Mouse (Mus musculus): ENCODE data around the gene Slc25a36. TPM values are rescaled to one million over a fixed set of nuclear protein-coding genes. Genes with fewer than 3 reads are reported as not detected.

Slc25a36 gene
- polyA plus RNA-seq, 1 experiment from 2014 or later: 99.9 TPM

DNA sequence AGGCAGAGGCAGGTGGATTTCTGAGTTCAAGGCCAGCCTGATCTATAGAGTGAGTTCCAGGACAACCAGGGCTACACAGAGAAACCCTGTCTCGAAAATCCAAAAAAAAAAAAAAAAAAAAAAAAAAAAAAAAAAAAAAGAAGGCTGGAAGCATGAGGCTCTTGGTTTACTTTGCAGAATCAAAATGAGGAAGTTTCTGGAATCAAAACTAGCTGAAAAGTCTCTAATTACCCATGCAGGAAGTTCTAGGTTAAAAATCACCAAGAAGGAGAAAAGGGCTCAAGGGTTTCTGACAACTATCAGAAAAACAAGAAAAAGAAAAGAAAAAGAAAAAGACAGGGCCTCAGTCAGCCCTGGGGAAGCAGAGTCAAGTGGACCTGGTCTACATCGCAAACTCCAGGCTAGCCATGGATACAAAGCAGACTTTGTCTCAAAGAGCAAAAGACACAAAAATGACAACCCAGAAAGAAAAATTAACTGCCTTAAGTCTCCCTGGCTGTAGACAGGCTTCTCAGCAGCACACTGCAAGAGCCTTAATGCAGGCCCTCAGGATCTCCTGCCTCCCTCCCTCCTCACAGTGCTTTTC lies 5.5 kb downstream of the Slc25a36 start:
- Histone ChIP-seq H3K27ac (replicated peaks; ENCODE audit: low read depth, low read length) (no peak overlapping the region), H3K27me3 (ENCODE audit: control insufficient read depth, insufficient read depth, low read length) (no peaks in the 10 kb centered on the region), H3K4me3 (ENCODE audit: low read depth, low read length) (no peak overlapping the region), H3K4me1 (ENCODE audit: control insufficient read depth, insufficient read depth, low read length) (no peaks in the 10 kb centered on the region), H3K9me3 (replicated peaks; ENCODE audit: control insufficient read depth, low read length) (no peaks in the 10 kb centered on the region), H3K4me2 (ENCODE audit: low read depth, low read length) (no peak overlapping the region), H3K36me3 (replicated peaks; ENCODE audit: control insufficient read depth, insufficient read depth, low read depth, low read length) (no peaks in the 10 kb centered on the region), H3K9ac (replicated peaks; ENCODE audit: low read length) (no peak overlapping the region)
- 67% methylated on average over 2 of the region's 2 CpGs for WGBS
- ATAC-seq (replicated peaks; ENCODE audit: insufficient number of reproducible peaks, low FRiP score, low TSS enrichment, low read depth) (no peak), DNase-seq (ENCODE audit: low spot score) (no peak)

DNA sequence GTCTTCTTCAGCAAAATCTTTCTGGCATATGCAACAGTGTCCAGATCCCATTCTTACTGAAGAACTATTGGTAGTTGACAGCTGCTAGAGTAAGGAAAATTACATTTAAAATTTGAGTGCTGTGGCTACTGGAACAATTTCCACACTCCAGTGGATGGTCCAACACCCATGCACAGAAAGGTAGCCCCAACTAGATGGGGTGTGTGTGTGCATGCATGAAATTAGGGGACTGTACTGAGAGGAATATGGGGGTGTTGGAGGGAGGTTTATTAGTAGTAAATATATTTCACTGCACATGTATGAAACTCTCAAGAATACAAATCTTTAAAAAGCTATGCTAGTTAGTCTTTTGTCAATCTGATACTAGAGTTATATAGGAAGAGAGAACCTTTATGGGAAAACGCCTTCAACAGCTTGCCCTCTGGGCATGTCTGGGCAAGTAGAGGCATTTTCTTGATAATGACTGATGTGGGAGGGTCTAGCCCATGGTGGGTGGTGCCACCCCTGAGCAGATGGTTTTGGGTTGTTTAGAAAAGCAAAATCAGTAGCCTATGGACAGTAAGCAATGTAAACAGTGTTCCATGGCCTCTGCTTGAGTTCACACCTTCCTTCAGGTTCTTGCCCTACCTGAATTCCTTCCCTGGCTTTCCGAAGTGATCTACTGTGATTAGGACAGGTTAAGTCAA lies 7.4 kb downstream of the Slc25a36 start:
- Histone ChIP-seq H3K4me2 (ENCODE audit: low read depth, low read length) (no peak overlapping the region), H3K9ac (replicated peaks; ENCODE audit: low read length) (no peak overlapping the region), H3K27ac (replicated peaks; ENCODE audit: low read depth, low read length) (no peak overlapping the region), H3K4me1 (ENCODE audit: control insufficient read depth, insufficient read depth, low read length) (no peaks in the 10 kb centered on the region), H3K4me3 (ENCODE audit: low read depth, low read length) (no peak overlapping the region), H3K27me3 (ENCODE audit: control insufficient read depth, insufficient read depth, low read length) (no peaks in the 10 kb centered on the region), H3K9me3 (replicated peaks; ENCODE audit: control insufficient read depth, low read length) (no peaks in the 10 kb centered on the region), H3K36me3 (replicated peaks; ENCODE audit: control insufficient read depth, insufficient read depth, low read depth, low read length) (no peaks in the 10 kb centered on the region)
- 73% methylated on average over 2 of the region's 2 CpGs for WGBS
- DNase-seq (ENCODE audit: low spot score) (no peak), ATAC-seq (replicated peaks; ENCODE audit: insufficient number of reproducible peaks, low FRiP score, low TSS enrichment, low read depth) (no peak)

DNA sequence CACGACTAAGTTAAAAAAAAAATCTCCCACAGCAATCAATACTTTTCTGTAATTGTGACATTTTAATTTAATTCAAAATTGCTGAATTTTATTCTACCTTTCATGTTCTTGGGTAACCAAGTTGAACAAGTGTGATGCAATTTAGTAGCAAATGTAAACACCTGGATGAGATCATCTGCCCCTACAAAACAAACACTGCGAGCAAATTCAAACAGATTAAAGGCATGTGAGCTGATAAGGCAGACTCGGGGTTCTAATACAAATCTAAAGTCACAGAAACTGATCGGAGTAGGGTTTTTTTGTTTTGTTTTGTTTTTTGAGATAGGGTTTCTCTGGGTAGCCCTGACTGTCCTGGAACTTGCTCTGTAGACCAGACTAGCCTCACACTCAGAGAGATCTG lies 12.0 kb downstream of the Slc25a36 start:
- H3K36me3 ChIP-seq (replicated peaks; ENCODE audit: control insufficient read depth, insufficient read depth, low read depth, low read length): peaks cover 4% of the 10 kb centered on the region

DNA sequence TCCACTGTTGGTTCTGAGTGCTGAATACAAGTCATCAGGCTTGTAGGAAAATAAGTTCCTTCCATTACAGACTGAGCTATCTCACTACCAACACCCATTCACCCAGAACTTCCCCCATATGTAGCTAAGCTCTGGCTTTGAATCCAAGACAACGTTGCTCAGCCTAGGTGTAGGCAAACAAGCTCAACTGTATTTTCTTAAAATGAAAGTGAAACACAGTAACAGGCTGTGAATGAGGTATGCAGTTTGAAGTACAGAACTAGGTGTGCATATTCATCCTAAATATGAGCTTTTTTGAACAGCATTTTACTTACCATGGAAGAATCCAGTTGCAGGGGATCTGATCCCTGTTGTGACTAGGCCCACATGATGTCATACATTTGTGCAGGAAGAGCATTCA lies 14.8 kb downstream of the Slc25a36 start:
- Histone ChIP-seq H3K36me3 (replicated peaks; ENCODE audit: control insufficient read depth, insufficient read depth, low read depth, low read length) (peaks cover 7% of the 10 kb centered on the region), H3K4me3 (ENCODE audit: low read depth, low read length) (no peak overlapping the region)

More for the DNA sequence above, 12.0 kb downstream of the Slc25a36 start:
- no peak overlapping the region for H3K9ac ChIP-seq (replicated peaks; ENCODE audit: low read length)
- no peak overlapping the region for H3K4me3 ChIP-seq (ENCODE audit: low read depth, low read length)
- H3K9me3 ChIP-seq (replicated peaks; ENCODE audit: control insufficient read depth, low read length): no peaks in the 10 kb centered on the region
- no peak for DNase-seq (ENCODE audit: low spot score)
- no peaks in the 10 kb centered on the region for H3K27me3 ChIP-seq (ENCODE audit: control insufficient read depth, insufficient read depth, low read length)
- no peak for ATAC-seq (replicated peaks; ENCODE audit: insufficient number of reproducible peaks, low FRiP score, low TSS enrichment, low read depth)
- H3K4me1 ChIP-seq (ENCODE audit: control insufficient read depth, insufficient read depth, low read length): no peaks in the 10 kb centered on the region
- WGBS: 82% methylated on average over 4 of the region's 4 CpGs
- no peak overlapping the region for H3K4me2 ChIP-seq (ENCODE audit: low read depth, low read length)
- no peak overlapping the region for H3K27ac ChIP-seq (replicated peaks; ENCODE audit: low read depth, low read length)

DNA sequence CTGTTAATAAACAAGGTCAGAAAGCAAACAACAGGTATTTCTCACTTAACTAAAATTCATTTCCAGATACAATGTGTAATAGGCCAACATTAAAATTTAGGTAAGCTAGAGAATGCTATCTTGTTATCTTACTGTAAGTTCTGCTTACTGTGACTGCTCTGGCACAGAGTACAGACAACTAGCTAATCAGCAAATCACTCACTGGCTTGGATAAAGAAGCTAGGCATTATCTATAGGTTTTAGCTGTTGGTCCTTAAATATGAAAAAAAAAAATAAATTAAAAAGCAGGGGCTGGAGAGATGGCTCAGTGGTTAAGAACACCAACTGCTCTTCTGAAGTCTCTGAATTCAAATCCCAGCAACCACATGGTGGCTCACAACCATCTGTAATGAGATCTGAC lies 23.1 kb downstream of the Slc25a36 start:
- DNase-seq (ENCODE audit: low spot score) (no peak), ATAC-seq (replicated peaks; ENCODE audit: insufficient number of reproducible peaks, low FRiP score, low TSS enrichment, low read depth) (no peak)
- Histone ChIP-seq H3K27ac (replicated peaks; ENCODE audit: low read depth, low read length) (no peak overlapping the region), H3K9me3 (replicated peaks; ENCODE audit: control insufficient read depth, low read length) (no peaks in the 10 kb centered on the region), H3K27me3 (ENCODE audit: control insufficient read depth, insufficient read depth, low read length) (no peaks in the 10 kb centered on the region), H3K36me3 (replicated peaks; ENCODE audit: control insufficient read depth, insufficient read depth, low read depth, low read length) (peaks cover 6% of the 10 kb centered on the region), H3K4me1 (ENCODE audit: control insufficient read depth, insufficient read depth, low read length) (no peaks in the 10 kb centered on the region), H3K4me2 (ENCODE audit: low read depth, low read length) (no peak overlapping the region), H3K9ac (replicated peaks; ENCODE audit: low read length) (no peak overlapping the region), H3K4me3 (ENCODE audit: low read depth, low read length) (no peak overlapping the region)

More for the DNA sequence above, 14.8 kb downstream of the Slc25a36 start:
- ATAC-seq (replicated peaks; ENCODE audit: insufficient number of reproducible peaks, low FRiP score, low TSS enrichment, low read depth) (no peak), DNase-seq (ENCODE audit: low spot score) (no peak)
- H3K27me3 ChIP-seq (ENCODE audit: control insufficient read depth, insufficient read depth, low read length): no peaks in the 10 kb centered on the region
- H3K27ac ChIP-seq (replicated peaks; ENCODE audit: low read depth, low read length): no peak overlapping the region
- H3K9ac ChIP-seq (replicated peaks; ENCODE audit: low read length): no peak overlapping the region
- no peaks in the 10 kb centered on the region for H3K9me3 ChIP-seq (replicated peaks; ENCODE audit: control insufficient read depth, low read length)
- H3K4me1 ChIP-seq (ENCODE audit: control insufficient read depth, insufficient read depth, low read length): no peaks in the 10 kb centered on the region
- WGBS: 93% methylated on average over 1 of the region's 1 CpGs
- H3K4me2 ChIP-seq (ENCODE audit: low read depth, low read length): no peak overlapping the region

DNA sequence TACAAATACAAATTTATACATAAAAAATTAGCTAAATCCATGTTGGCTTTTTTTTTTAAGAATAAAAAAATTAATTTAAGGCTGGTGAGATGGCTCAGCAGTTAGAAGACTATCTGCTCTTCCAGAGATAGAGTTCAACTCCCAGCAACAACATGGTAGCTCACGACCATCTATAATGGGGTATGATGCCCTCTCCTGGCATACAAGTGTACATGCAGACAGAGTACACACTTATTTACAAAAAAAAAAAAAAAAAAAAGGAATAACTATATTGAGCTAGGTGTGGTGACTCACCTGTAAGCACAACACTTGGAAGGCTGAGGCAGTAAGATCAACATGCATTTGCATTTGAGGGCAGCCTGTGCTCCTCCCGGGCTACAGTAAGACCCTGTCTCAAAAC lies 26.3 kb downstream of the Slc25a36 start:
- Histone ChIP-seq H3K36me3 (replicated peaks; ENCODE audit: control insufficient read depth, insufficient read depth, low read depth, low read length) (peaks cover 3% of the 10 kb centered on the region), H3K9ac (replicated peaks; ENCODE audit: low read length) (no peak overlapping the region), H3K9me3 (replicated peaks; ENCODE audit: control insufficient read depth, low read length) (no peaks in the 10 kb centered on the region), H3K27me3 (ENCODE audit: control insufficient read depth, insufficient read depth, low read length) (no peaks in the 10 kb centered on the region), H3K27ac (replicated peaks; ENCODE audit: low read depth, low read length) (no peak overlapping the region), H3K4me2 (ENCODE audit: low read depth, low read length) (no peak overlapping the region), H3K4me1 (ENCODE audit: control insufficient read depth, insufficient read depth, low read length) (no peaks in the 10 kb centered on the region), H3K4me3 (ENCODE audit: low read depth, low read length) (no peak overlapping the region)
- DNase-seq (ENCODE audit: low spot score) (no peak), ATAC-seq (replicated peaks; ENCODE audit: insufficient number of reproducible peaks, low FRiP score, low TSS enrichment, low read depth) (no peak)
- WGBS: 74% methylated on average over 2 of the region's 2 CpGs

DNA sequence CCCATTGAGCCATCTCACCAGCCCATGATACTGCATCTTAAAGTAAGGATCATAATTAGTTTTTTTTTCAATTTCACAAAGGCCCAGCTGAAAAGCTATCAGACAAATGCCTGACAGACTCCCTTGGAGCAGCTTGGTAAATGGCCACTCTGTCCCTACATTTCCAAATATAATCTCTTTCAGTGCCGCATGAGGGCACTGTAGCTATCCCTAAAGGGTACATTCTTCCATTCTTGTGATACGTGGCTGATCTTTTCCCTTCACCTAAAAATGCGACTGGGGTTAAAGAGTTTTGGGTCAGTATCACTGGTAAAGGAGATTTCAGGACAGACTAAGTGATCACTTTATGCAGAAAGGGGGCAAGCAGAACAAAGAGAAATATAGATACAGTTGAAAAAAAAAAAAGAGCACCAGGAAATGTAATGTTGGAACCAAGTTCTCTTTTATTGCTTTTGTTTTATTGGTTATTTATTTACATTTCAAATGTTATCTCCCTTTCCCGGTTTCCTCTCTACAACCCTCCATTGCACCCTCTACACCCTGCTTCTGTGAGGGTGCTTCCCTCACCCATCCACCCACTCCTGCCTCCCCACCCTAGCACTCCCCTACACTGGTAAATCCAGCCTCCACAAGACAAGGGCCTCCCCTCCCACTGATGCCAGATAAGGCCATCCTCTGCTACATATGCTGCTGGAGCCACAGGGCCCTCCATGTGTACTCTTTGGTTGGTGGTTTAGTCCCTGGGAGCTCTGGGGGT lies 29.7 kb downstream of the Slc25a36 start:
- Histone ChIP-seq H3K27ac (replicated peaks; ENCODE audit: low read depth, low read length) (no peak overlapping the region), H3K4me2 (ENCODE audit: low read depth, low read length) (no peak overlapping the region), H3K27me3 (ENCODE audit: control insufficient read depth, insufficient read depth, low read length) (no peaks in the 10 kb centered on the region), H3K9me3 (replicated peaks; ENCODE audit: control insufficient read depth, low read length) (no peaks in the 10 kb centered on the region), H3K4me3 (ENCODE audit: low read depth, low read length) (no peak overlapping the region), H3K36me3 (replicated peaks; ENCODE audit: control insufficient read depth, insufficient read depth, low read depth, low read length) (peaks cover 3% of the 10 kb centered on the region), H3K4me1 (ENCODE audit: control insufficient read depth, insufficient read depth, low read length) (no peaks in the 10 kb centered on the region), H3K9ac (replicated peaks; ENCODE audit: low read length) (no peak overlapping the region)
- ATAC-seq (replicated peaks; ENCODE audit: insufficient number of reproducible peaks, low FRiP score, low TSS enrichment, low read depth) (no peak), DNase-seq (ENCODE audit: low spot score) (no peak)
- 84% methylated on average over 4 of the region's 4 CpGs for WGBS

DNA sequence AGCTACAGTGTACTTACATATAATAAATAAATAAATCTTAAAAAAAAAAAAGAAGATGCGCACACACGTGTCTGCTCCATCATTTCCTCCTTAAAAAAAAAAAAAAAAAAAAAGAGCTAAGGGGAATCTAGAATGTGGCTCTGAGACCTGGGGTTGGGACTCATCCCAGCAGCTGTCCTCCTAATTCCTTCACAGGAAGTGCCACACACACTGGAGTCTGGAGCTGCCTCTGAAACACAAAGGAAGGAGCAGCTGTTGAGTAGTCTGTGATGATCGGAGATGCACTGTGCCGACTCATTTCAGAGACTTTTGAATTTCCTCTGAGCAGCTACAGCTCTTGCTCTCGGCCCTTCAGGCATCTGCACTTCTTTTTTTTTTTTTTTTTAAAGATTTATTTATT lies 41.0 kb downstream of the Slc25a36 start:
- Histone ChIP-seq H3K9ac (replicated peaks; ENCODE audit: low read length) (no peak overlapping the region), H3K4me3 (ENCODE audit: low read depth, low read length) (no peak overlapping the region), H3K27ac (replicated peaks; ENCODE audit: low read depth, low read length) (no peak overlapping the region), H3K36me3 (replicated peaks; ENCODE audit: control insufficient read depth, insufficient read depth, low read depth, low read length) (no peaks in the 10 kb centered on the region), H3K27me3 (ENCODE audit: control insufficient read depth, insufficient read depth, low read length) (no peaks in the 10 kb centered on the region), H3K4me2 (ENCODE audit: low read depth, low read length) (no peak overlapping the region), H3K9me3 (replicated peaks; ENCODE audit: control insufficient read depth, low read length) (no peaks in the 10 kb centered on the region), H3K4me1 (ENCODE audit: control insufficient read depth, insufficient read depth, low read length) (no peaks in the 10 kb centered on the region)
- 77% methylated on average over 5 of the region's 5 CpGs for WGBS
- no peak for ATAC-seq (replicated peaks; ENCODE audit: insufficient number of reproducible peaks, low FRiP score, low TSS enrichment, low read depth)
- DNase-seq (ENCODE audit: low spot score): no peak

All from embryonic facial prominence, embryonic 11.5 days (tissue).